29 mouse cellular contexts compared by ENCODE assay signal in genomic region chr9:23419107-23419506, GRCm38 (mm10).
DNase-seq lines count a peak whose midpoint lies in the region; ATAC-seq and TF ChIP-seq lines count a peak whose summit lies in the region.
"Had no signal": no experiment of that assay in that cellular context is flagged by ENCODE, and none has a peak within 500 bp of the region (broad histone marks: within the 10 kb centered on the region; RNA-seq: fewer than 3 reads in every experiment).

No protein-coding gene starts in this region.

- no peak for ATAC-seq in Patski
- no peak for ATAC-seq in intestine, embryonic 15.5 days
- ATAC-seq: forebrain, embryonic 16.5 days; midbrain, embryonic 15.5 days had no signal

- no peak for TF ChIP-seq EP300 in heart, adult 2 months (IDR thresholded peaks at IDR 0.05; ENCODE audit: insufficient read depth, low read depth, low read length)

- WGBS in heart, adult 2 months, result 92% methylated on average over 2 of the region's 2 CpGs
- 85% methylated on average over 2 of the region's 2 CpGs for WGBS in intestine, embryonic 15.5 days

- no peak overlapping the region for H3K4me2 ChIP-seq in intestine, embryonic 15.5 days (replicated peaks)
- H3K4me2 ChIP-seq: embryonic facial prominence, embryonic 13.5 days; heart, embryonic 15.5 days; hindbrain, embryonic 14.5 days; midbrain, embryonic 15.5 days; stomach, embryonic 15.5 days had no signal

- no peak overlapping the region for H3K4me3 ChIP-seq in heart, adult 2 months
- H3K4me3 ChIP-seq in layer of hippocampus, adult 2 months, result no peak overlapping the region
- H3K4me3 ChIP-seq in intestine, embryonic 15.5 days (replicated peaks), result no peak overlapping the region
- H3K4me3 ChIP-seq: embryonic facial prominence, embryonic 13.5 days; forebrain, embryonic 10.5 days; heart, embryonic 10.5 days; heart, embryonic 15.5 days; midbrain, embryonic 10.5 days; midbrain, embryonic 15.5 days; stomach, embryonic 15.5 days had no signal

- no peaks in the 10 kb centered on the region for H3K9me3 ChIP-seq in intestine, embryonic 15.5 days
- H3K9me3 ChIP-seq: heart, embryonic 10.5 days; heart, embryonic 15.5 days; stomach, embryonic 15.5 days had no signal

- no peak overlapping the region for H3K9ac ChIP-seq in heart, adult 2 months (ENCODE audit: low read depth, low read length)
- H3K9ac ChIP-seq in intestine, embryonic 15.5 days, result no peak overlapping the region
- H3K9ac ChIP-seq: embryonic facial prominence, embryonic 13.5 days; heart, embryonic 15.5 days; hindbrain, embryonic 14.5 days; midbrain, embryonic 15.5 days; stomach, embryonic 15.5 days had no signal

- no peaks in the 10 kb centered on the region for H3K36me3 ChIP-seq in heart, adult 2 months (ENCODE audit: control insufficient read depth, insufficient read depth, low read length)
- no peaks in the 10 kb centered on the region for H3K36me3 ChIP-seq in intestine, embryonic 15.5 days
- H3K36me3 ChIP-seq: forebrain, embryonic 10.5 days; heart, embryonic 10.5 days; heart, embryonic 15.5 days; midbrain, embryonic 10.5 days; midbrain, embryonic 15.5 days; stomach, embryonic 15.5 days had no signal

- no peaks in the 10 kb centered on the region for H3K79me2 ChIP-seq in heart, adult 2 months (replicated peaks; ENCODE audit: control insufficient read depth, insufficient read depth, low read length)

- CTCF ChIA-PET in Patski (lab: Charles Lee), result interaction anchor here (0.8 to 1.2 kb wide), 2 partner anchors 9 to 161 kb away, joined by 3 read pairs; no protein-coding TSS in a partner anchor

- intact Hi-C loops in heart, adult 2 months (cut with DNase I), result no loop called here
- intact Hi-C loops in heart, postnatal 25 days (cut with DNase I), result no loop called here

- no peaks in the 10 kb centered on the region for H3K4me1 ChIP-seq in heart, adult 2 months (ENCODE audit: control insufficient read depth, insufficient read depth, low read length)
- H3K4me1 ChIP-seq in intestine, embryonic 15.5 days (replicated peaks), result no peaks in the 10 kb centered on the region
- H3K4me1 ChIP-seq: embryonic facial prominence, embryonic 13.5 days; forebrain, embryonic 10.5 days; heart, embryonic 10.5 days; heart, embryonic 15.5 days; midbrain, embryonic 10.5 days; midbrain, embryonic 15.5 days; stomach, embryonic 15.5 days had no signal

- POLR2A ChIA-PET in Patski (lab: Charles Lee), result no interaction called here

- TF ChIP-seq POLR2A in heart, adult 2 months (IDR thresholded peaks at IDR 0.05; ENCODE audit: insufficient read depth, low read depth, low read length), result no peak

- no peak overlapping the region for H3K27ac ChIP-seq in heart, adult 2 months
- H3K27ac ChIP-seq in layer of hippocampus, adult 2 months, result no peak overlapping the region
- no peak overlapping the region for H3K27ac ChIP-seq in intestine, embryonic 15.5 days
- H3K27ac ChIP-seq: embryonic facial prominence, embryonic 13.5 days; forebrain, embryonic 10.5 days; heart, embryonic 10.5 days; heart, embryonic 15.5 days; hindbrain, embryonic 14.5 days; midbrain, embryonic 10.5 days; midbrain, embryonic 15.5 days; stomach, embryonic 15.5 days had no signal

- in situ Hi-C loops in Patski (cut with MboI; ENCODE audit: low pct_unique_long_range_greater_than_20kb), result no loop called here

- H3K27me3 ChIP-seq in heart, adult 2 months (ENCODE audit: control insufficient read depth, insufficient read depth, low read length), result no peaks in the 10 kb centered on the region
- no peaks in the 10 kb centered on the region for H3K27me3 ChIP-seq in Patski
- H3K27me3 ChIP-seq in intestine, embryonic 15.5 days (replicated peaks), result no peaks in the 10 kb centered on the region
- H3K27me3 ChIP-seq: embryonic facial prominence, embryonic 13.5 days; heart, embryonic 15.5 days; midbrain, embryonic 15.5 days; stomach, embryonic 15.5 days had no signal

- no peak for DNase-seq in heart, adult 2 months
- no peak for DNase-seq in heart, postnatal 25 days (ENCODE audit: low spot score)
- no peak for DNase-seq in layer of hippocampus, adult 2 months (ENCODE audit: low spot score in 2 of 2)
- no peak for DNase-seq in layer of hippocampus, adult 8-10 months (ENCODE audit: low spot score in 2 of 2)
- DNase-seq in 3T3-L1 (ENCODE audit: low read depth, low spot score), result peak; percentile 19
- DNase-seq in Patski (ENCODE audit: low read depth, low spot score), result no peak
- DNase-seq in adrenal gland, postnatal 10 days, result no peak
- DNase-seq: adrenal gland, postnatal 25 days; cerebellum, adult 18-20 months; cerebellum, postnatal 10 days; gastrocnemius, postnatal 10 days; kidney, adult 18-20 months; kidney, postnatal 14 days; layer of hippocampus, postnatal 36 days; liver; lung, adult 18-20 months; lung, postnatal 10 days; right cerebral cortex, postnatal 25 days; thymus, postnatal 25 days had no signal

- TF ChIP-seq CTCF in heart, adult 2 months (IDR thresholded peaks at IDR 0.05), result peak; percentile 31; the same call in 1 of the 2 replicates
- TF ChIP-seq CTCF in layer of hippocampus, adult 2 months (conservative IDR thresholded peaks at IDR 0.05), result peak; percentile 35; the same call in 1 of the 2 replicates
- peak; percentile 23 for TF ChIP-seq CTCF in Patski (IDR thresholded peaks at IDR 0.05)
